Mouse (Mus musculus) WW6 (cell line): Measurements from ENCODE around the gene Ppp3ca.

Source experiments
- DNase-seq: peaks from one replicate; pipeline ENCODE4 v3.0.0-alpha.2; 2013; ENCODE audit warnings: low read depth, low spot score

Gene Ppp3ca

DNA sequence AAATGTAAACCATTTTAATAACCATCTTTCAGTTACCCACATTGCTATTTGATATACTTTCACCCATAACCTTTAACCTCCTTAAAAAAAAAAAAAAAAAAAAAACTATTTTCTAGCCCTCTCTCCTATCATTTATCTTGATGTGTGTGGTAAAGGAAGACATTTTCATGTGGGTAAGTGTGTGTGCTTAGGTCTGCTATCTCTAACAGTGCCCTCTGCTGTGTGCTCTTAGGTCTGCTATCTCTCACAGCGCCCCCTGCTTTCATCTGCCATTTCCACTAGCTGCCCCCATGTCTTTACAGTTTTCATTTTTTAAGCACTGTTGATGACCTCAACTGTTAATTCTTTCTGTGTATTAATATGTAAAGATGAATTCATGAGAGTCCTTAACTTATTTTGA, 235.7 kb downstream of the Ppp3ca start:
- DNase-seq: no peak

DNA sequence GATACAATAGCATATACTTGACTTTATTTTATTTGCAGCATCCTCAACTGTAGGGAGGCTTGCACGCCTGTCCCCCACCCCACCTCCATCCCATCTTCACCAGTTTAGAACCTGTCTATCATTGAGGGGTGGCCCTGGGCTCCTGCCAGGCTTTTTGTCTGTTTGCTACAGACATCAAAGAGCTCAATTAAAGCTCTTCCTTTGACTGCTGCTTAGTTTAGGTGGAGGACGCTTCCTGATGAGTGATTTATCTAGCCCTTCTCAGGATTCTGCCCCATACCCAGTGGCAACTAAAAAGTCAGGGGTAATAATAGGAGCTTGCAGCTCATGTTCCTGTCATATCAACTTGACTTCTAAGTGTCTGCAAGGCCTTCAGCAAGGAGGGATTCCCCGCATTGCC, 239.6 kb downstream of the Ppp3ca start:
- DNase-seq: no peak

GRCm38 (mm10) chr3:136911276-136911675, 241.4 kb downstream of the Ppp3ca start:
- DNase-seq: no peak

- no peak for DNase-seq
Measured at GRCm38 (mm10) chr3:136917080-136917479, 247.2 kb downstream of the Ppp3ca start.

GRCm38 (mm10) chr3:136933071-136933470, 263.1 kb downstream of the Ppp3ca start:
- DNase-seq: no peak

DNA sequence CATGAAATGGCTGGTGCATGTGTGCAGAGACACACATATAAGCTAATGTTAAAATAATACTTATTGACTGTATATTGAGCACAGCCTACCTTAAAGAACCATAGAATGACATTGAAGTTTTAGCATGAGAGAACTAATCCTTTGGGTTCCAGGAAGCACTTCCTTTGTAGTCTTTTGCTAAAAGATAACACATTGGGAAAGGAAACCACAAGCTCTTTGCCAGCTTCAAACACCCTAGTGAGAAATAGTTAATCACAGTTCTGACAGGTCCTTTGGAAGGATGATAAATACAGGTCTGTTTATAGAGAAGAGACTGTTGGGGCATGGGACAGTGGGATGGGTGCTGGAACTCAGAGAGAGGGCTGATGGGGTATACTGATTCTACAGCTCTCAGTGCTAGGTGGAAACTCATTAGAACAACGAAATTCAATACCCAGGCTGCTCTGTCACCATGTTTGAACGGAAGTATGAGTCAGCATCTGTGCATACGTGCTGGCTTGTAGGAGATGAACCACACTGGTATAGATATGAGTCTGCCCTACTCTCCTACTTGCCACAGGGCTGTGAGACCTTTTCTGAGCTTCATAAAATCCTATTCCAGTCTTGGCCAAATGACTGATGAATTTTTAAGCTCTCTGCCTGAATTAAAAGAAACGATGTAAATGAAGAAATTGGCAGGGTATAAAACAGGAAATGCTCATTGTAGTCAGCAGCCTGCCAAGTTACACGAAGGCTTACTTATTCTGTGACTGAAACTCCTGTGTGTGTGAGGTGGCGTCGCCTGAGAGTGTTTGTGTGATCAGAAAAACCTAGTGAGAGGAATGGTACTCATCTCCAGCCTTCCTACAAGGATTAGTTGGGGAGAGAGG, 271.0 kb downstream of the Ppp3ca start:
- no peak for DNase-seq

- no peak for DNase-seq
Measured at GRCm38 (mm10) chr3:136941602-136941926, 271.6 kb downstream of the Ppp3ca start.

DNA sequence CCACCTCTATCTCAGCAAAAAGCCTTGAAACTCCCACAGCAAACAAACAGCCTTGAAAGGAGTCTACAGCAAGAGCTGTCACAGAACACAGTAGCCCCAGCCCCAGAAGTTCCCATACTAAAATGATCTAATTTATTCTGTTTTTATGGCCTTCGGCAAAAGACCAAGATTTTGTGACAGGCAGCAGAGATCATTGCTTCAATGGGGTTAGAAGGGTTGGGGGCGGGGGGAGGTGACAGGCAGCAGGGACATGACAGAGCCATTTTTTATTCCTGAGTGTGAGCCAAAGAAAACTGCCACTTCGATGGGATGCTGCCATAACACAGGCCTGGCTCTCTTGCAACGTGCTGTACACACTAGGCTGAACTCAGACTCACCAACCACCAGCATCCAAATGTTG, 275.6 kb downstream of the Ppp3ca start:
- DNase-seq: no peak

- no peak for DNase-seq
Measured at GRCm38 (mm10) chr3:136946662-136947061, 276.7 kb downstream of the Ppp3ca start.

DNA sequence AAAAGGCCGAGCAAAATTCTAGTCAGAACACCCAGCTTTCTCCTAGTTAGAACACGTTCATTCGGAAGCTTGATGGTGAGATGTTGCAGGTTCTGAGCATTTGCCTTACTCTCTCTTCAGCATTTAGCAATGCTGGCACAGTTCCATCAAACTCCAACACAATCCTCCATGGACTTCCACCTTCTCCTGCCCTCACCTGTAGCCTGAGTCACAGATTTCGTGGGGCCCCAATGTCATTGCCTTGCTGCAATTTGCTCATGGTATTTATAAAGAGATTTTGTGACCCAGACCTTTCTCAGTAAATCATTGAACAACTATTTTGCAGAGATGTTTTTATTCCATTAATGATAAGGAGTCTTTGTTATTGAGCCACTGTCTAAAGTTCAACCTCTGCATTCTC, 278.2 kb downstream of the Ppp3ca start:
- no peak for DNase-seq

GRCm38 (mm10) chr3:136951792-136952191, 281.9 kb downstream of the Ppp3ca start:
- DNase-seq: no peak

DNA sequence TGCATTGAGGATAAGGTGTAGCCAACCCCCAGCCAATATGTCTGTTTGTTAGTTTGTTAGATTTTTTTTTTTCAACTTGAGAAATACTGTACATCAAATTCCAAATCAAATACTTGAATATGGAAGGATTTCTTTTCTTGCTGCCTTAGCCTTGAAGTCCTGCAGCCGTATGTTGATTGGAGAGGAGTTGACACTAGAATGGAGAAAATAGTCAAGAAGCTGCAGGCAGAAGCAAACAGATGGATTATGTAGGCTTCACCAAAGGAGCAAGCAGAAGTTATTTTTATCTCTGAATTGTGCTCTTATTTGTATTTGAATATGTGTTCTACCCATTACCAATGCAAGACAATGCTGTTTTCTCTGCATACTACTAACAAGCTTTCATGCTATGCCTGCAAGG, 282.9 kb downstream of the Ppp3ca start:
- no peak for DNase-seq

DNA sequence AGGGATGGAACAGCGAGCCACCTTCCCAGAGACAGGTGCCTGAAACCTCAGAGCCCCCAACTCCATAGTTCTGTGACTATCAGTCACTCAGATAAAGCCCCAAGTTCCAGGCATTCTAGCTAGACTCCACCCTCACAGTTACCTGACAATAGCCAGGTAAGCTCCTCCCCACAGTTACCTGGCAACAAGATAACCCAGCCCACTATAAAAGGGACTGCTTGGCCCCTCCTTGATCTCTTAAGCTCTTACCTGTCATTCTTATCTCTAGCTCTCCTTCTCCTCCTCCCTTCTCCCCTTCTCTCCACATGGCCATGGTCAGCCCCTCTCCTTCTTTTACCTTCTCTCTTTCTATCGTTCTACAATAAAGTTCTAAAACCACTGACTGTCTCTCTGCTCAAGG, 285.1 kb downstream of the Ppp3ca start:
- DNase-seq: no peak

DNA sequence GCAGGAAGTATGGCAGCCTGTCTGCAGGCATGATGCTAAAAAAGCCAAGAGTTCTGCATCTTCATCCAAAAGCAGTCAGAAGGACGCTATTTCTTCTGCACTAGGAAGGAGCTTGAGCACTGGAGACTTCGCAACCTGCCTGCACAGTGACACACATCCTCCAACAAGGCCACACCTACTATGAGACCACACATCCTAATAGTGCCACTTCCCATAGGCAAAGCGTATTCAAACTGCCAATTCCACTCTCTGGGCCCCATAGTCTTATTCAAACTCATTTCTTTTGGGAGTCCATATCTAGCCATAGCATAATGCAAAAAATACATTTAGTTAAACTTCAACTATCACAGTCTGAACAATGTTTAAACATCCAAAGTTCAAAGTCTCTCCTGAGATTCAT, 290.4 kb downstream of the Ppp3ca start:
- DNase-seq: no peak

- no peak for DNase-seq
Measured at GRCm38 (mm10) chr3:136966786-136967185, 296.9 kb downstream of the Ppp3ca start.

DNA sequence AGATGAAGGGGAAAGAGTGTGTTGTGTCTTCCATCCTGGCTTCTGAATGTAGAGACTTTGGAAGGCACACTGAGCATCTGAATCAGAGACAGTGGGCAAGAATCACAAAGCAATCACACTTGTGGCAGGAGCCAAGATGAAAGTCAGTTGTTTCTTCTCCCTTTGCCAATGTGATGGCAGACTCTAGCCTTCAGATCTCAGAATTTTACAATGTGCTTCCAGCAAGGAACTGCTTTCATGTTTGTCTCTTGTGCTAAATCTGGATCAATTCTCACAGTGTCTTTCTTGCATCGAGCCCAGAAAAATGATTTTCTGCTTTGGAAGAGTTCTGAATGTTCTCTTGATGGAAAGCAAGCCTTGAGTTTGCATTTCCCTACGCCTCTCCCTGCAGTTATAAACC, 297.6 kb downstream of the Ppp3ca start:
- no peak for DNase-seq

DNA sequence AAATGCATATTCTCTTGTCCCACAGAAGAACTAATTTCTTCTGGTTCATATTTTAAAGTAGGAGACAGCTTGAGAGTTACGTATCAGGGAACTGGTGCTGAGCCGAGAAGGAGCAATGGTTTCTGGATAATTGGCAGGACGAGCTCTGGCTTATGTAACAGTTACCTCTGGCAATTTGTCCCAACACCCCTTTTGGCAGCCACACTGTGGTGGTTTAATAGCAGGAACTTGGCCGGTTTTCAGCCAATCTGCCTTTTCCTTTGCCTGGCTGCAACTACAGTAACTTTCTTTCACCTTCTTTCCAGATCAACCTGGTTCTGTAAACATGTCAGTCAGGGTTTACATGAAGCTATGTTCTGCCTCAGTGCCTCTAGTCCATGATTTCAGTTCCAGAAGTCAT, 299.9 kb downstream of the Ppp3ca start:
- no peak for DNase-seq

DNA sequence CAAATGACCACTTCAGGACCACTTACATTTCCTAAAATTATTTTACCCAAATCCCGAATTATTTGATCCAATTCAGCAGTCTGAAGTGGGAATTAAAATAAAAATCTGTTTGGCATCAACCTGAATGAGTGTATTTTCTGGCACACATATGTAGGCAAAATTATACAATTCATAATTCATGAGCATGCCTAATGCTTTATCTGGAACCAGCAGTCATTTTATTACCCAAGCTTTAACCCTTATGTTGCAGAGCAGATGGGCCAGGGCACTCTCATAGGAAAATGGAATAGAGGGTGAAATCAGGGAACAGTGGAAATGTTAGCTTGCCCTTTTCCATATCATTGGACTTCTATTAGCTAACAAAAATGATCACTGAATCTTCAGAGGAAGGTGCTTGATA, 307.9 kb downstream of the Ppp3ca start:
- DNase-seq: no peak

DNA sequence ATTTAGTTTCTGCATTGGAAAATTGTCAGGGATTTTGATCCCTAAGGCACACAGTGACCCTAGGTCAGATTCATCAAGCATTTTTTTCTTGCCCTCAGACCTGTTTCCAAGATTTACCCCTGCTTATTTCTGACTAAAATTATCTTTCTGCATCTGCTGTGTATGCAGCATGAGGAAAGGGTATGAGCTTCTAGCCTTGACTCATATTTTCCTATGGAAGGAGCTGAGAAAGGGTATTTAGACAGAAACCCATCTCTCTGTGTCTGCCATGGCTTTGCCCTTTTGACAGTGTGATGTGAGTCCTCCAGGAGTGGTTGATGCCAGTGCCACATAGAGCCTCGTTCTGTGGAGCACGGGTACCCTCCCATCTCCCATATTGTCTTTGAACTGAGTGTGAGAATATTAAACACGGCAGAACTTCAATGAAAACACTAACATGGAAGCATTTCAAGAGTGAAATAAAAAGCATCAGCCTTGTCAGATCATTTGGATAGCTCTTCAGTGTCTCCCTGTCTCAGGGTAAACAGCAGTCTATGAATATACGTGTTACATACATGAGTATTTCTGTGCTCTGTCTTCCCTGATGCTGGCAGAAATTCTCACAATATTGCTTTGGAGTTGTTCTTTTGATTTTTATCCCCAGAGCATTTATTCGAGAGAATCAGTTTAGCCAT, 311.1 kb downstream of the Ppp3ca start:
- no peak for DNase-seq

- DNase-seq: no peak
Measured at GRCm38 (mm10) chr3:136981589-136981924, 311.6 kb downstream of the Ppp3ca start.

GRCm38 (mm10) chr3:136982021-136982420, 312.1 kb downstream of the Ppp3ca start:
- DNase-seq: no peak

DNA sequence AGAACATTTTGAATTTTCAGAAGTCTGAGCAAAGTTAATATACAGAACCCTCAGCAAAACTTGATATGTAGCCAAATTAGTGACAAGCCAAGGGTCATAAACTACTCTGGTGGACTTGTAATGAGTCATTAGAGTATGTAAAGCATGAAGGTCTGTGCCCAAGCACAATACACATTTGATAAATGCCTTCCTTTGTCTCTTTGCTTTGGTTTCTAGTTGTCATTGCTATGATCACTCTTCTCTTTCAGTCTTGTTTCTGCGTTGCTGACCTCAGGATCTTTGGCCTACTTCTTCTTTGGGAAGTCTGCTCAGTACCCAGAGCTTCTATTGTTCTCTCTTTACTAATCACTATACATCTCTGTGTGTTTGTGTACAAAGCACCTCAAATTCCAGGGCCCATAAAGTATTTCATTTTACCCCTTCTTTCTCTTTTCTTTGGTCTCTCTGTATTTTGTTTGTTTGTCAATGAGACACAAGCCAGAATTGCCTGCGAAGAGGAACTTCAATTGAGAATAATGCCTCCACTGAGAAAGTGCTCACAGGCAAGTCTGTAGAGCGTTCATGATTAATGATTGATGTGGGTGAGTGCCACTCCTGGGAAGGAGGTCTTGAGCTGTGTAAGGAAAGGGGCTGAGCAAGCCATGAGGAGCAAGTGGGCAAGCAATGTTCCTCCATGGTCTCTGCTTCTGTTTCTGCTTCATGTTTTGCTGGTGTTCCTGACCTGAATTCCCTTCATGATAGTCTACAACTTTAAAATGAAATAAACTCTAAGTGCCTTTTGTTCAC, 316.4 kb downstream of the Ppp3ca start:
- no peak for DNase-seq
